Mouse (Mus musculus): Measurements from ENCODE around the gene Klf15. TPM values are rescaled to one million over a fixed set of nuclear protein-coding genes. Genes with fewer than 3 reads are reported as not detected.

Gene Klf15
- polyA plus RNA-seq, 1 experiment from 2014 or later: 0.06 TPM

DNA sequence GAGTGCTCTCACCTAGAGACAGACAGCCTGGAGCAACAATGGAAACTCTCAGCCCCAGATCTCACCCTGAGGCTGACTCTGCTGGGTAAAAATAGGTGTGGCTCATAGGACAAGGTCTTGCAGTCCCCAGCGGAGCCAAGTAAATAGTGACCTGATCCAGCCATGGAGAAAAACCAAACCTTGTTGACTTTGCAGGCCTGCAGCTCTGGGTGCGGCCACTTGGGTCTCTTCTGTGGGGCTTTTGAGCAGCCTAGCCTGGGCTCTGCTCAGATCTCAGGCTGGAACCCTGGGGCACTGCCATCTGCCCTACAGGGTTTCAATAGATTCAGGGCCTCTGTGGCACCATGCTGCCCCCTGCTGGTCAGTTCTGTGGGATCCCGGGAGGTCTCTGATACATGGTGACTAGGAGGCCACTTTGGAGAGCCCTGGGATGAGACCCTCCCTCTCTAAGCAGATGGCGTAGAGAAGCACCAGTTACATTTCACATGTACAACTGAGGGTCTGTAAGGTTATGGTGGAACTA, 52.6 kb downstream of the Klf15 start:
- H3K27ac ChIP-seq: no peak overlapping the region
- H3K79me2 ChIP-seq (ENCODE audit: inconsistent target): no peaks in the 10 kb centered on the region
- H3K4me3 ChIP-seq (ENCODE audit: inconsistent target): no peak overlapping the region
- 38% methylated on average over 4 of the region's 4 CpGs for WGBS (ENCODE audit: missing documents)
- no peaks in the 10 kb centered on the region for H3K36me3 ChIP-seq (ENCODE audit: inconsistent target)

DNA sequence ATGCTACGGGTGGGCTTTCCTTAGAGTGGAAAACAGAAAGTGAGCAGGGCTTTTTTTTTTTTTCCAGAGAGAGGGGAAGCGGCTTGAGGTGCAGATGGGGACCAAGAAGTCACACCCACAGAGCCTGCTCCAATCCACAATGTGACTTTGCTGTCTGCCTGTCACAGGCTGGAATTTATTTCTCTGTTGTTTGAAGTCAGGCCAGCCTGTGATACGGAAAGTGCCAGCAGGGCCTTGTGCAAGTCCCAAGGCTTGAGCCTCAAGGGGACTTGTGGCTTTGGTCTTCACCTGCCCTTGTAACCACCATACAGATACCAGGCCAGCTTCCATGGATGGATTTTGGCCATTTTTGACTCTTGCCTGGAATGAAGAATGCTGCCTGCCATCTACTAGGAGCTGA, 56.5 kb downstream of the Klf15 start:
- WGBS (ENCODE audit: missing documents): 36% methylated on average over 3 of the region's 3 CpGs
- Histone ChIP-seq H3K27ac (no peak overlapping the region), H3K79me2 (ENCODE audit: inconsistent target) (no peaks in the 10 kb centered on the region), H3K36me3 (ENCODE audit: inconsistent target) (no peaks in the 10 kb centered on the region), H3K4me3 (ENCODE audit: inconsistent target) (no peak overlapping the region)

DNA sequence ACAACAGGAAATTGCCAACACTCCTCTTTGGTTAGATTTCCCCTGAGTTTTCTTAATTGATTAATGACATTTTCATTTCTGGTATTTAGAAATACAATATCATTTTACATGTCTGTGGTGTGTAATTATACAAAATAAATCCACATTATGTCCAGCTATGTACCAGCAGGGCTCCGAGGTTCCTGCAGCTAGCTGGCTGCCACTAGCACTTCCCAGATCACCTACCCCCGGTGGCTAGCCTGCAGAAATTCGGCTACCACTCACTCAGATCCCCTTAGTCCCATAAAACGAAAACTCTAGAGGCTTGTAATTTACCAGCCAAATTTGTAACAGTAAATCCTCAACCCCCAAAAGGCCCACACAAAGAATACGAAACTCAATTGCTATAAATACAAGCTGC, 57.0 kb downstream of the Klf15 start:
- Histone ChIP-seq H3K27ac (no peak overlapping the region), H3K36me3 (ENCODE audit: inconsistent target) (no peaks in the 10 kb centered on the region), H3K4me3 (ENCODE audit: inconsistent target) (no peak overlapping the region), H3K79me2 (ENCODE audit: inconsistent target) (no peaks in the 10 kb centered on the region)
- WGBS (ENCODE audit: missing documents): 58% methylated on average over 5 of the region's 5 CpGs

Other genes starting within 250 kb of the Klf15 start
- gene Vmn1r53, start 238.1 kb upstream of the Klf15 start, polyA plus RNA-seq (2018): not detected in 3 replicates
- not detected in 3 replicates for gene Vmn1r54, start 216.3 kb upstream of the Klf15 start, polyA plus RNA-seq (2018)
- not detected in 3 replicates for gene BC048671, start 161.4 kb upstream of the Klf15 start, polyA plus RNA-seq (2018)
- not detected in 3 replicates for gene Chst13, start 137.4 kb upstream of the Klf15 start, polyA plus RNA-seq (2018)
- gene Uroc1, start 129.3 kb upstream of the Klf15 start, polyA plus RNA-seq (2018): not detected in 3 replicates
- 7.2 to 12.6 TPM (median 12.0 TPM) in 3 replicates for gene Zxdc, start 93.1 kb upstream of the Klf15 start, polyA plus RNA-seq (2018)
- not detected in 3 replicates for gene Cfap100, start 33.8 kb upstream of the Klf15 start, polyA plus RNA-seq (2018)
- 9.4 to 16.6 TPM (median 12.7 TPM) in 3 replicates for gene Aldh1l1, start 23.9 kb downstream of the Klf15 start, polyA plus RNA-seq (2018)
- gene Slc41a3, start 142.1 kb downstream of the Klf15 start, polyA plus RNA-seq (2018): 11.2 to 13.8 TPM (median 12.1 TPM) in 3 replicates

Measured in macrophage (primary cell).